Mouse (Mus musculus): ENCODE results near the gene Cadps.

Gene Cadps

DNA sequence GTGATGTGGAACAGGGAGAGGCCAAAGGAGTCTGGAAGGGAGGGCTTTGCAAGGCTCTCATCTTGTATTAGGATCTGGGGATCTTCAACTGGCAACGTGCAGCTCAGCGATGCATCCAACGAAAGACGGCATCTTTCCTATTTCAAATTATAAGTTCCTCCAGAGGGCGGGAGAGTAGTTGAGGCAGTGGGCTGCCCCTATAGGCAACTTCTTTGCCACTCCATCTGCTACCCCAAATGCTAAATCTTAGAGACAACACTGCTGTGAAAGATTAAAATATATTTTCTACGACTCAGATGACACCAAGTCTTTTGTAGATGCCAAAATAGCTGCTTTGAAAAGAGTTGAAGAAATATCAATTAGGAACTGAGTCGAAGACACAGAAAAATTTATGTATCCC lies 315.9 kb downstream of the Cadps start:
- DNase-seq (ENCODE audit: low spot score in 2 of 2): no peak

GRCm38 (mm10) chr14:12504191-12504947 lies 318.5 kb downstream of the Cadps start:
- no peak for DNase-seq (ENCODE audit: low spot score in 2 of 2)

DNA sequence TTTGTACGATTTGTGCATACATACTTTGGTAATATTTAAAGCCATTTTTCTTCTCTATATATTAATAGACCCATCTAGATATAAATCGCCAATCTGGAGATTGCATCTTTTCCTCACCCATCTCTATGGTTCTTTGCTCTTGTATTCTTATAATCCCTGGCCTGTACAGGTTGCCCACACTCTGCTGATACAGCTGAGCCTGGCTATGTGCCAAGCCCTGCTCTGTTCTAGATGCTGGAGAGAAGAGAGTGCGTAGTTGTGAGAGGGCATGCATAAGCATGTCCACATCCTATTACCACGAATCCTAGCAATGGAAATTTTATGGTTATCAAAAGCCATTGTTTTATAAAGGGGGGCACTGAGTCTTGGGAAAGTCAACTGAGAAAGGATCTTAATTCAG lies 360.7 kb downstream of the Cadps start:
- DNase-seq (ENCODE audit: low spot score in 2 of 2): no peak

GRCm38 (mm10) chr14:12459700-12460099 lies 363.2 kb downstream of the Cadps start:
- DNase-seq (ENCODE audit: low spot score in 2 of 2): no peak

DNA sequence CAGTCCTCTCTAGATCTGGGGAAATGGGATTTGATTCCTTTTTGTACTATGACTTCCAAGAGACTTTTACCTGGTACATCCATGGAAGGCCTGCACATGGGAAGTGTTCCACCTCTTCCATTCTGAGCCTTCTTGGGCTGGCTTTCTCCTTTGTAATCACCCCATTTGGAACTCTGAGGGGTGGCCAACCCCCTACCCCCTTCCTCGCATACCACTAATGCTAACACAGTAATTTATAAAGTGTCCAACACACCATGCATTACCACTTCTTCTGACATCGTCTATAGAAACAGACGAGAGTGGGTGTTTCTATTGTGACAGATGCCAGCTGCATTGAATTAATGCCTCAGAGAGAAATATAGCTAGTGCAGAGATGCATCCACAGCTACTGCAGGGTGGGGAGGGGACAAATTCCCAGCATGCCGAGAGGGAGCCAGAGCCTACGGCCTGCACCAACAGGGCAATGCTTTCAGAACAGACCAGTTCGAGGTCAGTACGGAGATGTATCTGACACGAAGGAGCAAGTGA lies 367.8 kb downstream of the Cadps start:
- no peak for DNase-seq (ENCODE audit: low spot score in 2 of 2)

DNA sequence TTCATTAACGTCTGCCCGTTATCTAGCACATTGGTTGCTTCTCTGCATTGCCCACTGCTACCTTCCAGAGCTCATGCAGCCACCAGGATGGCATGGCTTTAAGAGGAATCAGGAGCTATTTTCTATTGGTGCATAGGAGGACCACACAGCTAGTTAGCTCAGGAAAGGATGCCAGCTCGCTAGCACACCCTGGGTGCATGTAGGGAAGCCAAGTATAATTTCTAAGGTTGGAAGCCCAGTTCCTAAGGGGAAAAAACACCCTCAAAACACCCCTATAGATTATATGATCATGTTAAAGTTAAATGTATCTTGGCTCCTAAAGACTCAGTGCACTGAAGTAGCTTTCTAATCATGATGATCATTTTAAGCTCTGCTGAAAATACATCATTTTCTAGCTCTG lies 372.1 kb downstream of the Cadps start:
- no peak for DNase-seq (ENCODE audit: low spot score in 2 of 2)

DNA sequence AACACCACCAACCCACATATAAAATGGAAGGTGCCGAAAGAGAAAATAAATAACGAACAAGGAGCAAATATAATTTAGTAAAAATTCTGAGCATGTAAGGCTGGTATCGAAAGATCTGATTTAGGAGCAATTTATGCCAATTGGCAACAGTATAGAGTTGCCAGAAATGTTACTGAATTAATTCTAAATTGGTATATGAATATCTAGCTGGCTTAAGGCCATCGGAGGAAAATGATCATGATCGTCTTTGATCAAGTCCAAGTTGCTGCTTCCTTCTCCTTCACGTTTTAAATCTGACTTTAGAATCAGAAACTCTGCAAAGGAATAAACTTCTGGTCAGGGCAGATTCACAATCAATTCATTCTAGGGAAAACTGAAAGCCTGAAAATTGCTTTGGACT lies 374.0 kb downstream of the Cadps start:
- DNase-seq (ENCODE audit: low spot score in 2 of 2): no peak

- no peak for DNase-seq (ENCODE audit: low spot score in 2 of 2)
Measured at GRCm38 (mm10) chr14:12441019-12441418, 381.9 kb downstream of the Cadps start.

DNA sequence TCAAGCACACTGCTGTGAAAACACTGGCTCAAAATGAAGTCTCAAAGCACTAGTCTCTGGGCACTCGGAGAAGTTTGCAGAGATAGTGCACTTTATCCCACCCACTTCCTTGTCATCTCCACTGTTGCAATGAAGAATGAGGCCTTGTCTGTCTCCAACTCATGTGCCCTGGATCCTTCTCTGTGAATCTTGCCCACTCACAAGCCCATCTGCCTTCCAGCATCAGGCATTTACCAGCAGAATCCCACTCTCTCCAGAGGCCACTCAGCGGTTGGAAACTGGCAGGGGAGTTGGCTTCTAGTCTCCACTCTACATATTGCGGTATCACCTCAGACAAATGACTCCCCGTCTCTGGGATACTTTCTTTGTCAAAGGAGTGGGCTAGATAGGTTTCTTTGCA lies 384.9 kb downstream of the Cadps start:
- DNase-seq (ENCODE audit: low spot score in 2 of 2): no peak

GRCm38 (mm10) chr14:12437422-12437821 lies 385.5 kb downstream of the Cadps start:
- no peak for DNase-seq (ENCODE audit: low spot score in 2 of 2)

DNA sequence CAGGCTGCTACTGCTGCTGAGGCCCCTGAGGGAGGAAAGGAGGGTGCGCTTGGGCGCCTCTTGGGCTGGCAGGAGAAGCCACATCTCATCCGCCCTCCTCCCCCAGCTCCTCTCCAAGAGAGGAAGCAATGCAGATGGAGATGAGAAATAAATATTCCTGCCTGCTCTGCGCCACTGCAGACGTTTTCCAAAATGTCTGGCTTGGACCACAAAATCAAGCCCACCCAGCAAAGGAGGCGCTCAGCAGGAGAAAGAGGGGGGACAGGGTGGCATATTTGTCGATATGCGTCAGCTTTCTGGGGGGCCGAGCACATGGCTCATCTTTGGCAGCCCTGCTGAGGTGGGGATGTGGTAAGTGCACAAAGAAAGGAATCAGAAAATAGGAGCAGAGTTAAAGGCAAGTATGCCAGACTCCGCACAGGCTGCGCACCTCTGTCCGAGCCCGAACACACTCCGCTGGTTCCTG lies 385.9 kb downstream of the Cadps start:
- no peak for DNase-seq (ENCODE audit: low spot score in 2 of 2)

- no peak for DNase-seq (ENCODE audit: low spot score in 2 of 2)
Measured at GRCm38 (mm10) chr14:12428021-12428654, 394.7 kb downstream of the Cadps start.

DNA sequence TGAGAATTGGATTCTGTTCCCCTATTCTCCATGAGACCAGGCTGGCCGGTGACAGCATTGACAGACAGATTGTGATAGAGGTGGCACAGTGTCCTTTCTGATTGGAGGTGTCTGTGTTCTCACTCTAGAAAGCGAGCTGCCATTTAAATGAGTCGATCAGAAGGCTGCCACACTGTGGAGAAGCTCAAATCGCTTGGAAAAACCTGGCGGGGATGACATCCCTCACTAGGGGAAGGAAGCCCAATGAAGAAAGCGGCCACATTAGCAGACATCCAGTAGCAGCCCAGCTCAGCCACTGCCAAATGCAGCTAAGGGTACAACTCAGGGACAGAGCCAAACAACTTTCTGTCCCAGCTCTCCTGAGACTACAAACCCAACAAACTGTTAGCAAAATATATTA lies 397.6 kb downstream of the Cadps start:
- DNase-seq (ENCODE audit: low spot score in 2 of 2): no peak

DNA sequence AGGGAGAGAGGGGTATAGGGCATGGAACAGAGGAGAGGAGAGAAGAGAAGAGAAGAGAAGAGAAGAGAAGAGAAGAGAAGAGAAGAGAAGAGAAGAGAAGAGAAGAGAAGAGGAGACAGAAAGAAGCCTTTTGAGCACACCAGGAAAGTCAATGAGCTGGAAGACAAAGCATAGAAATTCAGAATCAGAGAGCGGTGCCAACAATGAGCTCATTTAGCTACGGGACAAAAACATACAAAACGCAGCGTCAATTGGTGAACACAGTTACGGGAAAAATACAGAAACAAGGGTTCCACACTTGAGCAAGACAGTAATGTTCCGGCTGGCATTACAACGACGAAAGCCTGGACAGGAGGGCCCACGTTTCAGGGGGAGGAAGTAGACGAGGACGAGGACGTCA lies 412.6 kb downstream of the Cadps start:
- no peak for DNase-seq (ENCODE audit: low spot score in 2 of 2)

DNA sequence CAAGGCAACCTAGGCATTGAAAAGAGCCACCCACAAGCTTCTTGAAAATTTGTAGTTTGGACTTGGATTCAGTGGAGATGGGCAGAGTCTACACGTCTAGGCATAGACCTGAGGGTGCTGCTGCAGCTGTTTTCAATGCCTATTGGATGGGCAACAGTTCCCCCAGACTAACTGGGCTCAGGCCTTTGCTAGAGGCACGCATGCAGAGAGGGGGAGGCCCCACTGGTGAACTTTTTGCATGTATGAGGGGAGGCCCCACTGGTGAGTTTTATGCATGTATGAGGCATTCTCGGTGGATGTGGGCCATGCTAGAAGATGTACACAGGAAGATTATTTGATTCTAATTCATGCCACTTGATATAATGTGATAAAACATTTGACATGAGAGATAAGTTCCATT lies 413.1 kb downstream of the Cadps start:
- DNase-seq (ENCODE audit: low spot score in 2 of 2): no peak

GRCm38 (mm10) chr14:12406588-12406987 lies 416.3 kb downstream of the Cadps start:
- DNase-seq (ENCODE audit: low spot score in 2 of 2): no peak

- no peak for DNase-seq (ENCODE audit: low spot score in 2 of 2)
Measured at GRCm38 (mm10) chr14:12405201-12405600, 417.7 kb downstream of the Cadps start.

DNA sequence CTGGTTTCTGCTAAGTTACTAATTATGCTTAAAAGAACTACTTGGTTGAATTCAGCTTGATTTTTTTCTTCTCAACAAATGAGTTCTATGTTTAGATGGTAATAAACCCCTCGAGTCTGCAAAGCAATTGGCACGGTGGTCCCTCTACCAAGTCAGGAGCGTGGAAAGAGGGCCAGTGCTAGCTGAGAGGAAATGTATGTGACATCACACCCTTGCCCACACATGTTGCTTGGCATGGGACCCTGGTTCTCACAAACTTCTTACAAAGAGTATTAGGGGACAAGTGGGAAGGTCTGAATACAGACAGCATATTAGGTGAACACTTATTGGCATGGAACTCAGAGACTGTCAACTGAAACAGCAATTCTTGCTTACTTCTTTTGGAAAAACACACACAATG lies 418.2 kb downstream of the Cadps start:
- no peak for DNase-seq (ENCODE audit: low spot score in 2 of 2)

- DNase-seq (ENCODE audit: low spot score in 2 of 2): no peak
Measured at GRCm38 (mm10) chr14:12404052-12404451, 418.8 kb downstream of the Cadps start.

GRCm38 (mm10) chr14:12400116-12400515 lies 422.8 kb downstream of the Cadps start:
- no peak for DNase-seq (ENCODE audit: low spot score in 2 of 2)

DNA sequence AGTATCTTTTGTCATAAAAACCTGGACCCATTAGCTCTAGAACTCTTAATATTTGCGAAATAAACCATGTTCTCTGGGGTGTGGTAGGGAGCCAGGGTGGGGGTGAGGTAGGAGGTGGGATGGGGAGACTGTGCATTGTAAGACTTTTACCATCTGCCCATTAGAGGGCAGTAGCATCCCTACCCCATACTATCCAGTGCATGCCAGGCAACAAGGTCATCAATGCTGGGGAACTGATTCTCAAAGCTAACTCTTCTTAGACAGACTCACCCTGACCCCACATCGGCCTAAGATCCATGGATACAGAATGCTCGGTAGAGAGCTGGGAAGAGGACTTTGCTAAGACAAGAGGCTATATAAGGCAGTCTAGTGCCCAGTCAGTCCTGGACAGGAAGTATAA lies 425.3 kb downstream of the Cadps start:
- DNase-seq (ENCODE audit: low spot score in 2 of 2): no peak

- DNase-seq (ENCODE audit: low spot score in 2 of 2): no peak
Measured at GRCm38 (mm10) chr14:12394318-12394717, 428.6 kb downstream of the Cadps start.

DNA sequence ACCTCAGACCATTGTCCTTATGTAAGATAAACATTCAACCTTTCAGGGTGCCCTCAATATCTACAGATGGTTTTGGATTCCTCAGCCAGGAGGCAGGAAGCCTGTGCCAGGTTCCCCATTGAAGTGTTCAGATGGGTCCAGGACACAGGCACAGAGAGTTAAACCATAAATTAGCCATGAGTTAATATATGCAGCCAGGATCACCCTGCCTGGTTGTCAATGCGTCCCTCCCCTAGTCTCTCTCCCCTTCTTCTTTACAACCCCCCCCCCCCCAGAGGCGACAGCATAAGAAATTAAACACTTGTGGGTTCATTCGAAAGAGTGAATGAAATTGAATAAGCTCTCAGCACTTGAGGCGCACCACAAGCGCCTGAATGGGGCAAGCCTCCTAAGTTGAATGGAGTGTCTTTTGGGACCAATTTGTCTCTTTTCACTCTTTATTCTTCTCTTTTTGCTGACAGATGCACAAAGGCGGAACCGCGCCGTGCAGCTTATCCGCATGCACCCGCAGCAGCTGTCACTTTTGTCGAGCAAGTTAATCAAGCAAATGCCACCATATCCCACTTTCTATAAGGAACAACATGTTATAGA lies 429.5 kb downstream of the Cadps start:
- no peak for DNase-seq (ENCODE audit: low spot score in 2 of 2)
